Mouse (Mus musculus) activated CD4-positive, CD25-positive, alpha-beta regulatory T cell, adult 4 months (primary cell): ENCODE measurements at regions not wholly inside any gene's neighbourhood (a gene's known extent, or its start where the extent isn't known, plus 50 kb on each side); places are given as distances from the start of the nearest gene placed in this dataset.

Source experiments
- ATAC-seq: one replicate; pipeline ENCODE4 v1.8.0; 2017

DNA sequence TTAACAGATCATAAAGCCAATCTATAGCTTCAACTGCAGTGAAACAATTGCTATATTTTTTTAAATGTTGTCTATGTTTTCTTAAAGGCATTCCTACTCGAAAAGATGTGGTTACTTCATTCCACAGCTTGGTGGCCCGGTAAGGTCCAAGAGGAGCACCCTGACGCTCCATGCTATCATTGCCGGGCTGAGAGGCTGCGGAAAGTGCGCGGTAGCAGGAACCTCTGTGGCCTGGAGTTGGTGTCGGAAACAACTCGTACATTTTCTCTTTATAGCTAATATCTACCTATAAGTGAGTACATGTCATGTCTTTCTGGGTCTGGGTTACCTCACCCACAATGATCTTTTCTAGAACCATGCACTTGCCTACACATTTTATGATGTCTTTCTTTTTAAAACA, 371.2 kb upstream of the Gabra5 start:
- peak; percentile 86 for ATAC-seq
